Mouse (Mus musculus) layer of hippocampus, postnatal 25 days (tissue): Measurements from ENCODE around the gene Dlg5. TPM values are rescaled to one million over a fixed set of nuclear protein-coding genes. Genes with fewer than 3 reads are reported as not detected.

Experiments used
- DNase-seq, 2 experiments: peaks; one replicate each; pipeline ENCODE4 v3.0.0; 2022; ENCODE audit warnings: mixed read lengths in 2 of 2, low spot score in 1 of 2; ENCODE audit errors: extremely low spot score in 1 of 2
- total RNA-seq, 2 experiments: library from RNA; stranded (reverse); gene quantifications; 2 replicates each; pipeline ENCODE4 v1.2.3; 2021

The Dlg5 gene
- 10 to 100 TPM; 52.0 to 54.3 TPM for total RNA-seq

GRCm38 (mm10) chr14:24245177-24246081 lies at the start of gene Dlg5:
Gene Dlg5, minus strand, starts transcription at chr14:24245920.
- DNase-seq = peak; percentile 42 to 51

- DNase-seq = no peak
Measured at GRCm38 (mm10) chr14:24293631-24294030, 47.9 kb upstream of the Dlg5 start.

GRCm38 (mm10) chr14:24292914-24293313 lies 47.2 kb upstream of the Dlg5 start, which contains the start of gene E330034G19Rik:
Gene E330034G19Rik, plus strand, starts transcription at chr14:24293214.
- no peak for DNase-seq

DNA sequence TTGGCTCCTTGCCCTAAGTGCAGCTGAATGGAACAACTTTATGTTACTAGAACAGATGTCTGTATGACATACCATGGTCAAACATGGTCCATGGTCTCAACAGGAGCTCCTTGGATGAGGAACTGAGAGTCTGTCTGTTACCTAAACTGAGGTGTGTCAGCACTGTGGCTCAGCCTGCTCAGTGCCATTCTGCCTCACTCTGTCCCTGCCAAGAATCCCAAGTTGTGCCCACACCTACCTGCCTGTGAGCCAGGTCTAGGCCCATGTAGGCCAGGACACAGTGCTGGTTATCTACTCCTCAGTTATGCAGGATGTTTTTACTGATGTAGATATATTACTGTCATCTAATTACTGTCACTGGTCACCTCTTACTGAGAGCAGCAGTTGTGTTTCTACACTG lies 45.0 kb upstream of the Dlg5 start:
- DNase-seq = no peak

GRCm38 (mm10) chr14:24286136-24286535 lies 40.4 kb upstream of the Dlg5 start:
- no peak for DNase-seq

- DNase-seq = no peak
Measured at GRCm38 (mm10) chr14:24282276-24282675, 36.6 kb upstream of the Dlg5 start.

- no peak for DNase-seq
Measured at GRCm38 (mm10) chr14:24281278-24281677, 35.6 kb upstream of the Dlg5 start.

GRCm38 (mm10) chr14:24275534-24275933 lies 29.8 kb upstream of the Dlg5 start:
- no peak for DNase-seq

DNA sequence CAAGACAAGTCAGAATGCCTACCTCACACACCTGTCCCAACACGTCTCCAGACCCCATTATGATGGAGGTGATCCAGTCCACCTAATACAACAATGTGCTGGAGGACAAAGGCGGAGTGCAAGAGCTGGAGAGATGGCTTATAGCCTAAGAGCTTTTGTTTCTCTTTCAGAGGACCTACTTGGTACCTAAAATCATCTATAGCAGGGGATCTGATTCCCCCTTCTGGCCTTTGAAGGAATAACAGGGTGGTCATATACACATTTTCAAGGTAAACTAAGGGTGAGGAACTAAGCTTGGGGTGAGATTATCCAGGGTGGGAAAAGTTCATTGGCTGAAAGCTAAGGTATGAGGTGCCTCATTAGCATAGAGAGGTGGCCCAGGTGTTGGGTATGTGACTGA lies 27.9 kb upstream of the Dlg5 start:
- DNase-seq = no peak

DNA sequence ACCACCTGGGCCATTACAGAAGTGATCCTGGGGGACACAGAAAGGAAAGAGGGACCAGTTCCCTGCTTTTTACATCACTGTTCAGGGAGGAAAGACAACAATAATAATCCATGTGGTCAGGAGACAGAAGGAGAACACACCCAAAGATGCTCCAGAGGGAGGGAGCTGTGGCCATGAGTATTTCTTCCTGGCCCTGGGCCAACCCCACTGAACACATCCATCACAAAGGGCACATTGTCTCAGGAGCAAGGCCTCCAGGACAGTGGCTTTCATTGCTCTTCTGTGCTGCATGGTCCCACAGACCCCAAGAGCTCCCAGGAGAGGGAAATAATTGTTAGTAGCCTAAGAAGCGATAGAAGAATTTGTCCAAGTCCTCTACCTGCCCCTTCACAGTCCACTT lies 23.9 kb upstream of the Dlg5 start:
- no peak for DNase-seq

- DNase-seq = peak; percentile 22 to 26
Measured at GRCm38 (mm10) chr14:24262915-24263314, 17.2 kb upstream of the Dlg5 start.

DNA sequence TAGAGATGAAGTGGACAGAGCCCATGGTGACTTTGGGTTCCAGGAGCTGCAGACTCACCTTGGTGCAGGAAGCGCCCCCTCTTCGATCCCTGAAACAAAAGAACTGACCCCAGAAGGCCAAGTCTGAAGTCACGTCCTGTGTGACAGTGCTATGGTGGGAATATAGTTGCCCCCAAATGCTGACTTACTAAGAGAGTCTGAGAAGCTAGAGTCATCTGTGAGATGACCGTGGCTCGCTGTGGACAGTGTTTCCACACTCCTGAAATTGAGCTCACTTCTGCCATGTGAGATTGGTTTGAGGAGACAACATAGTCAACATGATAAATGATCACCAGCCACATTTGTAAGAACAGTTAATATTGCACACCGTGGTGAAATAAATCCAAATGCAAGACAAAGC lies 16.7 kb upstream of the Dlg5 start:
- DNase-seq = no peak

DNA sequence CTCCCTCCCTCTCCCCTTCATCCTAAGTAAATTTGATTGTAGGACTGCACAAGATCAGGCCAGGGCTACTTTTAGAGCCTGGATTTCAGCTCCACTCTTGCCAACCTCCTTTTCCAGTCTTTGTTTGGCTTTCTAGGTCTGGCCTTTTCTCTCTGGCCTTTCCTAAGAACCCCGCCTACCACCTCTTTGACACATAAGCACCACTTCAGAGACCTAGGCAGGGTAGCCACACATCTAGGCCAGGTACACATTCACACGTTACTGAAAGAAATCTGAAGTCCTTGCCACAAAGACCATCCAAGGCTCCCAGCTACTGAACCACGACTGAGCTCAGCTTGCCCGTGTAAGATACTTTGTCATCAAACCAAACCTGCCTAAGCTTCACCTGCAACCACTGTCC lies 14.7 kb upstream of the Dlg5 start:
- no peak for DNase-seq

- no peak for DNase-seq
Measured at GRCm38 (mm10) chr14:24255956-24256355, 10.2 kb upstream of the Dlg5 start.

- DNase-seq = no peak
Measured at GRCm38 (mm10) chr14:24253611-24254202, 8.0 kb upstream of the Dlg5 start.

DNA sequence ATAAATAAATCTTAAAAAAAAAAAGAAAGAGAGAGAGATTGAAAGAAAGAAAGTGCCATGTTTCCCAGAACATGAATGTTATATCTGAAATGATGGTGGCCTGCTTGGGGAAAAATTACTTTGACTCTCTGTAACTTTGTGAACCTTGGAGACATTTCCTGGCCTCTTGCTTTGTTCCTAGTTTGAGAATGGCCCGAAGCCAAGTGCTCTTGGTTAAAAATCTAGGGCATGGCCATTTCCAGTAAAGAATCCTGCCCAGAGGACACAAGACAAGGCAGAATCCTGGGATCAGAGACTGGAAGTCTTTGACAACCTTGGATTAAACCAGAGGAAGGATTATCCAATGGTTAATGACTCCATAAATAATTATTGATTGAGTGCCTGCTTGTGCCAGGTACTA lies 5.6 kb upstream of the Dlg5 start:
- DNase-seq = no peak

- DNase-seq = no peak
Measured at GRCm38 (mm10) chr14:24249926-24250325, 4.2 kb upstream of the Dlg5 start.

- DNase-seq = peak; percentile 15 to 19
Measured at GRCm38 (mm10) chr14:24244330-24245176, 1.2 kb downstream of the Dlg5 start.

GRCm38 (mm10) chr14:24242016-24242415 lies 3.7 kb downstream of the Dlg5 start:
- no peak for DNase-seq

- DNase-seq = no peak
Measured at GRCm38 (mm10) chr14:24240831-24241230, 4.9 kb downstream of the Dlg5 start.

GRCm38 (mm10) chr14:24239651-24240050 lies 6.1 kb downstream of the Dlg5 start:
- DNase-seq = no peak
